Mouse (Mus musculus) ES-E14 (cell line): ENCODE data around the gene Slc6a6. TPM values are rescaled to one million over a fixed set of nuclear protein-coding genes. Genes with fewer than 3 reads are reported as not detected.

Experiments used
- DNase-seq: peaks from one replicate; pipeline ENCODE4 v3.0.0-alpha.2; 2013; ENCODE audit warnings: low read depth, low spot score
- H3K27ac ChIP-seq: 2 replicates; pipeline ENCODE4 v1.5.1; 2012; ENCODE audit warnings: low read depth, mild to moderate bottlenecking, low read length, moderate library complexity, mixed read lengths; ENCODE audit not compliant: poor library complexity, insufficient read depth, severe bottlenecking
- H3K36me3 ChIP-seq: 2 replicates; pipeline ENCODE4 v1.6.1; 2012; ENCODE audit warnings: mild to moderate bottlenecking, low read length, moderate library complexity, mixed read lengths; ENCODE audit not compliant: control insufficient read depth, poor library complexity, insufficient read depth, severe bottlenecking
- H3K4me1 ChIP-seq, 2 experiments: fragments of 150-350 bp in 1 of 2; sonication (generic) in 1 of 2; 2 replicates each; pipeline ENCODE4 v1.6.1; 2012; ENCODE audit warnings: low read length in 2 of 2, mild to moderate bottlenecking in 1 of 2, mixed read lengths in 1 of 2; ENCODE audit not compliant: control insufficient read depth in 2 of 2, insufficient read depth in 2 of 2, poor library complexity in 1 of 2
- H3K4me3 ChIP-seq, 2 experiments: fragments of 150-350 bp in 1 of 2; sonication (generic) in 1 of 2; 2 replicates each; pipeline ENCODE4 v1.5.1; 2012; ENCODE audit warnings: low read length in 2 of 2, low read depth in 1 of 2, mild to moderate bottlenecking in 1 of 2, mixed read lengths in 1 of 2; ENCODE audit not compliant: insufficient read depth in 1 of 2, poor library complexity in 1 of 2, severe bottlenecking in 1 of 2
- H3K9ac ChIP-seq: 2 replicates; pipeline ENCODE4 v1.6.1; 2012; ENCODE audit warnings: low read depth, mild to moderate bottlenecking, low read length, mixed read lengths; ENCODE audit not compliant: poor library complexity, insufficient read depth, severe bottlenecking
- H3K9me3 ChIP-seq: fragments of 150-350 bp; sonication (generic); 2 replicates; pipeline ENCODE4 v1.6.1; 2012; ENCODE audit warnings: low read depth, mild to moderate bottlenecking, low read length; ENCODE audit not compliant: control insufficient read depth, insufficient read depth
- CHD2 ChIP-seq: IDR thresholded peaks from 2 replicates; pipeline ENCODE4 v1.6.1; 2014; ENCODE audit warnings: mild to moderate bottlenecking, low read depth, low read length, inconsistent platforms
- HCFC1 ChIP-seq: IDR thresholded peaks from 2 replicates; pipeline ENCODE4 v1.6.1; 2012; ENCODE audit warnings: low read length, inconsistent platforms, borderline replicate concordance; ENCODE audit not compliant: insufficient read depth
- MAFK ChIP-seq: IDR thresholded peaks from 2 replicates; pipeline ENCODE4 v1.6.1; 2014; ENCODE audit warnings: mild to moderate bottlenecking, low read depth, low read length, inconsistent platforms; ENCODE audit not compliant: insufficient read depth
- ZC3H11A ChIP-seq: IDR thresholded peaks from 2 replicates; pipeline ENCODE4 v1.6.1; 2012; ENCODE audit warnings: low read depth, mild to moderate bottlenecking, inconsistent platforms, low read length, borderline replicate concordance
- ZNF384 ChIP-seq: IDR thresholded peaks from 2 replicates; pipeline ENCODE4 v1.6.1; 2012; ENCODE audit warnings: low read depth, low read length, inconsistent platforms
- in situ Hi-C, 2 experiments: fragments of 600-800 bp; cut with MboI; formaldehyde crosslinking; loops; one replicate each; pipeline ENCODE4 v1.15.1; 2025; ENCODE audit warnings: low sequenced_read_pairs in 2 of 2, inconsistent platforms in 1 of 2; ENCODE audit not compliant: unreplicated experiment in 2 of 2
- total RNA-seq: library from RNA; depleted of rRNA; stranded (reverse); fragments of 300-350 nt; gene quantifications from 2 replicates; pipeline ENCODE4 v1.2.3, GENCODE M21; 2012; rRNA removed

Slc6a6 gene
- 150 and 231 TPM in 2 replicates for total RNA-seq

GRCm38 (mm10) chr6:91683602-91684473, at the start of gene Slc6a6:
TSS of gene Slc6a6 (plus strand) at chr6:91684053.
- TF ChIP-seq CHD2 (no peak), HCFC1 (peak; percentile 25; the same call in 1 of the 2 replicates)
- H3K4me1 ChIP-seq: peaks cover 20 to 35% of the 10 kb centered on the region in 2 experiments
- H3K4me3 ChIP-seq: peak within 1 kb of the TSS; percentile 88 to 94
- in situ Hi-C loops: no loop called here
- peak; percentile 66 for DNase-seq
- no peaks in the 10 kb centered on the region for H3K9me3 ChIP-seq
- H3K9ac ChIP-seq: peak within 1 kb of the TSS; percentile 90
- no peaks in the 10 kb centered on the region for H3K36me3 ChIP-seq
- H3K27ac ChIP-seq: peak within 1 kb of the TSS; percentile 71

- no peaks in the 10 kb centered on the region for H3K36me3 ChIP-seq
- peaks cover 2% of the 10 kb centered on the region; the same call in 1 of the 2 replicates for H3K9me3 ChIP-seq
- H3K27ac ChIP-seq: no peak overlapping the region
- no peak overlapping the region for H3K4me3 ChIP-seq
- DNase-seq: no peak
- no peak for TF ChIP-seq ZNF384
- in situ Hi-C loops: no loop called here
- peaks cover 0 to 1% of the 10 kb centered on the region in 2 experiments; a peak in 1 of 4 replicates for H3K4me1 ChIP-seq
- H3K9ac ChIP-seq: no peak overlapping the region
Observed at GRCm38 (mm10) chr6:91634417-91634816, 49.4 kb upstream of the Slc6a6 start.

- no peak overlapping the region for H3K9ac ChIP-seq
- no peak for DNase-seq
- H3K36me3 ChIP-seq: no peaks in the 10 kb centered on the region
- in situ Hi-C loops: no loop called here
- H3K9me3 ChIP-seq: no peaks in the 10 kb centered on the region
- H3K27ac ChIP-seq: no peak overlapping the region
- TF ChIP-seq HCFC1 (no peak), MAFK (no peak), CHD2 (no peak), ZNF384 (no peak), ZC3H11A (no peak)
- no peak overlapping the region for H3K4me3 ChIP-seq
- peaks cover 0 to 1% of the 10 kb centered on the region in 2 experiments; a peak in 1 of 4 replicates for H3K4me1 ChIP-seq
Observed at GRCm38 (mm10) chr6:91634876-91635275, 49.0 kb upstream of the Slc6a6 start.

GRCm38 (mm10) chr6:91638204-91638995, 45.5 kb upstream of the Slc6a6 start:
- in situ Hi-C loops: no loop called here
- Histone ChIP-seq H3K4me3 (no peak overlapping the region), H3K27ac (no peak overlapping the region), H3K9me3 (no peaks in the 10 kb centered on the region), H3K4me1 (no peaks in the 10 kb centered on the region), H3K9ac (no peak overlapping the region), H3K36me3 (no peaks in the 10 kb centered on the region)
- no peak for DNase-seq
- no peak for TF ChIP-seq MAFK
- TF ChIP-seq ZC3H11A: no peak
- no peak for TF ChIP-seq CHD2
- no peak for TF ChIP-seq ZNF384
- no peak for TF ChIP-seq HCFC1
